Mouse (Mus musculus): ENCODE measurements at regions not wholly inside any gene's neighbourhood (a gene's known extent, or its start where the extent isn't known, plus 50 kb on each side); places are given as distances from the start of the nearest gene placed in this dataset.
"Not testable (repeated sequence)": the region's sequence is repeated elsewhere in the genome, so short reads cannot be mapped to it uniquely, and the experiment has no call there.

- peak; percentile 7 to 36 for DNase-seq (ENCODE audit: low spot score in 2 of 2)
Measured at GRCm38 (mm10) chr5:102123285-102123684, 53.6 kb upstream of the Wdfy3 start.

DNA sequence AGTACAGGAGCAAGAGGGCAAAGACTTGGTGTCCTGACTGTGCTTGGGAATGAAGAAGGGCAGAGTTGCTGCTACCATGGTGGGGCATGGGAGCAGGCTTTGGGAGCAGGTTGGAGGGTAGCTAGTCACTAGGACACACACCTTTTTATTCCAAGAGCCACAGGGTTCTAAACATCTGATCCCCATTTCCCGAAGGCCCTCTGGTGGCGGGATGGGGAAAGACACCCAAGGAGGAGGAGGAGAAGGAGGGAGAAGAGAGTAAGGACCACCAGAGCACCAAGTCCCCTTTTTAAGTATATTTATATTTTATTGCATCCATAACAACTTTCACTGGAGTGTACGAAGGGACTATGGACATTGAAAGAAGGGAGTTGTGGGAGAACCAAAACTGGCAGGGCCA, 57.0 kb upstream of the Wdfy3 start:
- DNase-seq (ENCODE audit: low spot score in 2 of 2): peak; percentile 13 to 18

DNA sequence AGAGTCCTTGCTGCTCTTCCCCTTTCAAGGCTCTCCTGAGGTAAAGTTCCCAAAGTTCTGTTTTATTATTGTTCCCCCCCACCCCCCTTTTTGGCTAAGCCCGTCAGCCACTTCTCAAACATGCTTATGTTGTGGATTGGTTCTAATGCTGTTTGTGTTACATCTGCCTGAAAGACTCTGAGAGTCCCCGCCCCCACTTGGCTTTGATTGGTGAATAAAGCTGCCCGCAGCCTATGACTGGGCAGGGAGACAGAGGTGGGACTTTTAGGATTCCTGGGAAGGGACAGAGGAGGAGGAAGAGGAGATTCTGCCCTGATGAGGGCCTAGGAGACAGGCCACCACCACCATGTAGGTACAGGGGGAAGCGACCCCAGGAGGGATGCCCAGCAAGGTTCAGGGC, 78.3 kb upstream of the Wdfy3 start:
- DNase-seq (ENCODE audit: low spot score in 2 of 2): no peak

DNA sequence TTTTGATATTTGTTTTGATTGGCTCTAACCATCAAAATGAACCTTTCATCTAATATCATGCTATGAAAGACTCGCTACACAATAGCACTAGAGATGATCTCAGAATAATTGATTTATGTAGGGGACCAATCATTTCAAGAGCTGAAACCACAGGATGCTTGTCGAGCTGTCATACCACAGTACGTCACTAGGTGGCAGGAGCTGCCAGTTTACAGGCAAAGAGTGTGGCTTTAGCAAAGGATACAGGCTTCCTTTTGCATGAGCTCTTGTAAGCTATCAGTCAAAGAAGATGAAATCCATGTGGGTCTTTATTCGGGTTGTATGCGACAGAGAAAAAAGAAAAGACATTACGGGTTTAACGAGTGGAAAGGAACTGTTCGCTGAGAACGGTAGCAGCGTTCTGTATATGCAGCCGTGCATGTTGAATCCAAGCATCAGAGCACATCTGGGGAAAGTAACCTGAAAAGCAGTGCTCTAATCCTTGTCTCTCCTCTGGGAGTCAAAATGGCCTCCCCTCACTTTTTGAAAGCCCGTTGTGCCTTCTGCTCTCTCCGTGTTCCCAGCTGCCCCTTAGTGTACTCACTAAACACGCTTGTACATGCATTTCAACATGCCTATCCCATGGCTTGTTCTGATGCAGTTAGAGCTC, 79.9 kb upstream of the Wdfy3 start:
- peak; percentile 88 to 94 for DNase-seq (ENCODE audit: low spot score in 2 of 2)

- no peak for DNase-seq (ENCODE audit: low spot score in 2 of 2)
Measured at GRCm38 (mm10) chr5:102159621-102160020, 89.9 kb upstream of the Wdfy3 start.

DNA sequence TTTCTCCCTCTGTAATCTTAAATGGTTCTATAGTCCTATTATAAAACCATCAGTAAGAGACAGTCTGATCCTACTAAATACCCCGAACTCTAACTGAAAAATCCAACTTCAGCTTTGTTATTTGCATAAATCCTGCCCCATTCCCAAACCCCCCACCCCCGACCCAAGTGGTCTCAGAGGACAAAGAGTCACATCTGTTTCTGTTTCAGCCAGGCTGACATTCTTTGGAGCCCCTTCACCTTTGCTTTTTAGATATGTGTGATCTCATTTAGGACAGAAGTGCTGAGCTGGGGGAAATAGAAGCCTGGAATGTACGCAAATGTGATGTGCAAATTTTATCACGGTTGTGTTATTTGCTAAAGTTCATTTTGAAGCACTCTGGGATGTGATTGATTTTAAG, 98.3 kb upstream of the Wdfy3 start:
- DNase-seq (ENCODE audit: low spot score in 2 of 2): no peak

- DNase-seq (ENCODE audit: low spot score in 2 of 2): peak in 1 of 2 experiments; percentile 62
Measured at GRCm38 (mm10) chr5:102171808-102172207, 102.1 kb upstream of the Wdfy3 start.

- DNase-seq (ENCODE audit: low spot score in 2 of 2): no peak
Measured at GRCm38 (mm10) chr5:102180250-102180649, 110.5 kb upstream of the Wdfy3 start.

- DNase-seq (ENCODE audit: low spot score in 2 of 2): not testable (repeated sequence)
Measured at GRCm38 (mm10) chr5:102188951-102189350, 119.2 kb upstream of the Wdfy3 start.

DNA sequence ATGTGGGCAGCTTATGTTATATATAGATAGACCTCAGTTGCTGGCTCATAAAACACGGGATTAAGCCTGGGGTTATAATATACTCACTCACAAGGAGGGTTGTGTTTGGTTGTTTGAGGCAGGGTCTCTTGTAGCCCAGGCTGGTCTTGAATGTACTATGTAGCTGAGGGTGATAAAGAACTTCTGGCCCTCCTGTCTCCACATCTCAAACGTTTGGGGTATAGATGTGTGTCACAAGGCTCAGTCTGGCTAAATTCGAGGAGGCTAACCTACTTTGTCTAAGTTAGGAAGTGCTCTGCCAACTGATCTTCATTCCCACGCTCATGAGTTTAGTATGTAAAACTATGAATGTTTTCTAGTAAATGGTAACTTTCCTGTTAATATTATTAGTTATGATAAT, 136.7 kb upstream of the Wdfy3 start:
- no peak for DNase-seq (ENCODE audit: low spot score in 2 of 2)

- DNase-seq (ENCODE audit: low spot score in 2 of 2): peak; percentile 73 to 82
Measured at GRCm38 (mm10) chr5:102206953-102207352, 137.2 kb upstream of the Wdfy3 start.

DNA sequence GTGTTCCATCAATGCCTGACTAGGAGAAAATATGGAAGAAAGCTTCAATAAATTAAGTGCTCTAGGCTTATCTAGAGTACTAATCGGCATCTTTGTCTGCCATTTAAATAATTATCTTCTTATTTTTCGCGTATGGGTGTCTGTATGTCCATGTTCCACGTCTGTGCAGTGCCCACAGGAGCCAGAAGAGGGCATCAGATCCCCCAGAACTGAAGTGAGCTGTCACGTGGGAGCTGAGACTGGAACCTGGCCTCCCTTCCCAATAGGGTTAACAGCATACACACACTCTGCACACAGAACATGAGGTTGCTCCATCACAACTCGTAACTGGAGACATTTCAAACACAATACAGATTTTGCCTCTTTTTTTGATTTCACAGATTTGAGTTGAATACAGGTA, 143.4 kb upstream of the Wdfy3 start:
- peak; percentile 16 to 39 for DNase-seq (ENCODE audit: low spot score in 2 of 2)

- DNase-seq (ENCODE audit: low spot score in 2 of 2): no peak
Measured at GRCm38 (mm10) chr5:102227131-102227530, 157.4 kb upstream of the Wdfy3 start.

DNA sequence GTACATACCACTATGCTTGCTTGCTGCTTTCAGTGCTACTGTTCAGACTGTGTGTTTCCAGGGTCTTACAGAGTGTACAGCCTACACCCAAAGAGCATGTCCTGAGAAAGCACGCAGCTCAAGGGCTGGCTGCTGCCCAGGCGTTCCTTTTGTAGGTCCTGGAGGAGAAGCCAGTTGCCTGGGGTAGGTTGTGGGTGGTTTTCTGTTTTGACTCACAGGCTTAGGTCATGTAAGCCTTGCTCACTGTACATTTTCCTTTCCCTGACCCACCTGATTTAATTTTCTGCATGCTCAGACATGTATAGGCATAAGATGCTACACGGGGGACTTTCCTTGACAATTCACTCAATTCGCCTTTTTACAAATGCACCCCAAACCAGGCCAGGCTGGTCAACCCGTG, 172.9 kb upstream of the Wdfy3 start:
- DNase-seq (ENCODE audit: low spot score in 2 of 2): no peak

DNA sequence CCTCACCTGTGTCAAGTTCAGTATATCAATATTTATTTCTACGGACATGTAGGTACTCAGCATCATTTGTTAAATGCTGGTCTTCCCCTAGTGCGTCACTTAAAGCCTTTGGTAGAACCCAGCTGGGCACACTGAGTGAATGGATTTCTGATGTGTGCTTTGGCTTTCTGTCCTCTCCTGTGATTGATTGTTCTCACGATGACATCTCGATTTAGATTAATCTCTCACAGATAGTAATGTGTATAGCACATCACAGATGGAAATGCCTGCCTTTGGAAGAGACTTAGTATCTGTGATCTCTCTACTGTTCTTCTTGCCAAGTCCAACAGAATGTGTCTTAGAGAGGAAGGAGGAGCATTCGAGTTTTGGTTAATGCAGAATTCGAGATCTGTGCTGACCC, 175.0 kb upstream of the Wdfy3 start:
- DNase-seq (ENCODE audit: low spot score in 2 of 2): no peak

DNA sequence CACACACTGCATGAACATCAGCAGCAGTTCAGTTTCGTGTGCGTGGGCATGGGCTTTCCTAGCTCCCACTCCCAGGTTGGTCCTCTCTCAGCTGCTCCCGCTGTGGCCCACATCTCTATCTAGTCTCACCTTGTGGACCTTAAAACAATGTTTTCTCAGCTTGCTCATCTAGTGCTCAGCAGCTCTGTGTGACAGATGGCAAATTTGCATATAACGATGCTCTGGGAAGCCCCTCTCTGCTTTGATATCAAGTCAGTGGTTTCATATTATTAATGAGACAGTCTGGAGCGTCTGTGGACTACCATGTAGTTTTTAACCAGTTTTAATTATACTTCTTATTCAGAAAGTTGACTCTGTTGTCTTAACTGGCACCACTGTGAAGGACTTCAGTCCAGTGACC, 179.0 kb upstream of the Wdfy3 start:
- peak in 1 of 2 experiments; percentile 10 for DNase-seq (ENCODE audit: low spot score in 2 of 2)

DNA sequence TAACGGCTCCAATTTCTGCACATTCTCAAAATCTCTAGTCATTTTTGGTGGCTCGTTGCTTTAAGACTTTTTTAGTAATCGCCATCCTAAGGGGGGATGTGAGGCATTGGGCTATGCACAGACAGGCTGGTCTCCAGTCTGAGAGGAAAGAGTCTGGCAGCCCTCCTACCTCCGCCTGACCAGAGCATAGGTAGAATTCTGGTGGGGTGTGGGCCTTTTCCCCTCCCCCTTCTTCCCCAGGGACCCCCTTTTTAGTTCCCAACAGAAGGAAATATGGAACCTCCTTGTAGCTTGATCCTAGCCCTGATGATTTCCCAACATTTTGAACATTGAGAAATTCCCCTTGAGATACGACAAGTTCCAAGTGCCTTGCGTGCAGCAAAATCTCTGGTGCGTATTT, 181.4 kb upstream of the Wdfy3 start:
- DNase-seq (ENCODE audit: low spot score in 2 of 2): no peak

DNA sequence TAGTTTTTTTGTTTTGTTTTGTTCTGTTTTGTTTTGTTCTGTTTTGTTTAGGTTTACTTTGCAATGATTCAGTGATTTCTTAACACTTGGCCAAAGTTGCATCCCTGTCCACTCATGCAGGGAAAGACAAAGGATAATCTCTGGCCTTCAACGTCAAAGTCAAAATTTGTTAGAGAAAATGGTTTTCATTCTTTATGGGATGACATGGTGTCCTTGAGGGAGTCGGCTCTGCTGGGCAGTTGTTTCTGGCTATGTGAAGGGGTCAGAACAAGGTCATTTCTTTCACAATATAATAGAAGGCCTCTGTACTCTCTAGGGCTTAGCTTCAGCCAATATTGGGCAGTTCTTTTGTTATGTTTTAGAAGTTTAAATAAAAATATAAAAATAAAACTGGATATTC, 184.1 kb upstream of the Wdfy3 start:
- DNase-seq (ENCODE audit: low spot score in 2 of 2): no peak

DNA sequence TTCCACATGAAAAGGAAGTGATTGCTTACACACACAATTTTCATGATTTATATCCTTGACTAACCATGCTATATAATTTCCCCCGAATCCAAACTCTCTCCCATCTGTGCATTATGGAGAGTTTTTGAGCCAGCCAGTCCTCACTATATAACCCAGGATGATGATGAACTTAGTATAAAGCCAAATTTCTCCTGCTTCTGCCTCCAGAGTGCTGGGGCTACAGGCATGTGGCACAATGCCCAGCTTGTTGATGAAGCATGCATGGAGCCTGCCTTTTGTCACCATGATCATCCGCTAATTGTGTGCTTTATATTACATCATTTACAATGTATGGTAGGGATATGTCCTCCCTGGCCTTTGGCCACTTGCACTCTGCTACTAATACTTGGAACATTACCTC, 187.4 kb upstream of the Wdfy3 start:
- DNase-seq (ENCODE audit: low spot score in 2 of 2): no peak

GRCm38 (mm10) chr5:102261621-102262020, 191.9 kb upstream of the Wdfy3 start:
- no peak for DNase-seq (ENCODE audit: low spot score in 2 of 2)

GRCm38 (mm10) chr5:102266451-102266850, 196.7 kb upstream of the Wdfy3 start:
- no peak for DNase-seq (ENCODE audit: low spot score in 2 of 2)

GRCm38 (mm10) chr5:102267150-102267549, 197.4 kb upstream of the Wdfy3 start:
- no peak for DNase-seq (ENCODE audit: low spot score in 2 of 2)

DNA sequence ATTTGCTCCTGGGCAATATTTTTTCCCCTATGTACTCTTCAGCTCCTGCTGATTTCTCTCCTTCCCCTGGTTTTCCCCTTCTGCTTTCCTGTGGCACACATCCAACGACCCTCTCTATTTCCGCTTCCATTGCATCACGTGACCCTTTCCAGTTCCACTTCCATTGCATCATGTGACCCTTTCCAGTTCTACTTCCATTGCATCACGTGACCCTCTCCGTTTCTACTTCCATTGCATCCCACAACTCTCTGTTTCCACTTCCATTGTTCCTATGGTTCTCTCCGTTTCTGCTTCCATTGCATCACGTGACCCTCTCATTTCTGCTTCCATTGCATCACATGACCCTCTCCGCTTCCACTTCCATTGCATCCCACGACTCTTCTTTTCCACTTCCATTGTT, 199.5 kb upstream of the Wdfy3 start:
- no peak for DNase-seq (ENCODE audit: low spot score in 2 of 2)

- peak in 1 of 2 experiments; percentile 5 for DNase-seq (ENCODE audit: low spot score in 2 of 2)
Measured at GRCm38 (mm10) chr5:102275621-102276020, 205.6 kb upstream of the Arhgap24 start.
